Mouse (Mus musculus) embryo, embryonic 9.5 days (tissue): ENCODE data around the gene Eloa.
A peak's percentile ranks its signal among the peaks of the same experiment; 100 is the strongest.

ENCODE experiments used
- DNase-seq: peaks from one replicate; pipeline ENCODE4 v3.0.0-alpha.2; 2017; ENCODE audit errors: extremely low spot score

Eloa gene

GRCm38 (mm10) chr4:136030968-136031909 is 9.7 kb upstream of the Eloa start:
- DNase-seq, result no peak

GRCm38 (mm10) chr4:136028689-136029088 is 7.1 kb upstream of the Eloa start:
- DNase-seq, result no peak

GRCm38 (mm10) chr4:136028132-136028564 is 6.6 kb upstream of the Eloa start:
- DNase-seq, result no peak

- no peak for DNase-seq
Observed at GRCm38 (mm10) chr4:136027416-136028131, 6.0 kb upstream of the Eloa start.

GRCm38 (mm10) chr4:136025350-136025749 is 3.8 kb upstream of the Eloa start:
- no peak for DNase-seq

- DNase-seq, result no peak
Observed at GRCm38 (mm10) chr4:136022924-136023323, 1.4 kb upstream of the Eloa start.

- DNase-seq, result no peak
Observed at GRCm38 (mm10) chr4:136020743-136021548, 617 bp downstream of the Eloa start.

GRCm38 (mm10) chr4:136016059-136016602 is 5.4 kb downstream of the Eloa start:
- DNase-seq, result no peak

- no peak for DNase-seq
Observed at GRCm38 (mm10) chr4:136010586-136010985, 11.0 kb downstream of the Eloa start.

- DNase-seq, result no peak
Observed at GRCm38 (mm10) chr4:136008782-136009447, 12.6 kb downstream of the Eloa start.

- DNase-seq, result no peak
Observed at GRCm38 (mm10) chr4:136006821-136007220, 14.7 kb downstream of the Eloa start.

- no peak for DNase-seq
Observed at GRCm38 (mm10) chr4:136004921-136005320, 16.6 kb downstream of the Eloa start.

- DNase-seq, result no peak
Observed at GRCm38 (mm10) chr4:136004107-136004675, 17.4 kb downstream of the Eloa start.

GRCm38 (mm10) chr4:135995118-135995517 is 26.4 kb downstream of the Eloa start:
- no peak for DNase-seq

- no peak for DNase-seq
Observed at GRCm38 (mm10) chr4:135993941-135994340, 27.6 kb downstream of the Eloa start.

GRCm38 (mm10) chr4:135987714-135988113 is 33.8 kb downstream of the Eloa start:
- no peak for DNase-seq

- DNase-seq, result peak; percentile 93
Observed at GRCm38 (mm10) chr4:135986943-135987710, 34.4 kb downstream of the Eloa start, which contains the start of gene Pithd1. Gene Pithd1 (minus strand): TSS chr4:135987264.

GRCm38 (mm10) chr4:135986301-135986942 is 35.1 kb downstream of the Eloa start:
- no peak for DNase-seq

GRCm38 (mm10) chr4:135985769-135986168 is 35.8 kb downstream of the Eloa start:
- DNase-seq, result no peak
